Mouse (Mus musculus): ENCODE results near the gene Rtn1.

- TF ChIP-seq CTCF (IDR thresholded peaks at IDR 0.05; ENCODE audit: extremely low read depth, insufficient read depth, insufficient read length, insufficient replicate concordance) (no peak), POLR2A (IDR thresholded peaks at IDR 0.05; ENCODE audit: low read depth, low read length) (no peak)
Measured at GRCm38 (mm10) chr12:72257000-72257399, 151.9 kb downstream of the Rtn1 start.

All from spleen, adult 2 months (tissue).